Mouse (Mus musculus): ENCODE measurements at regions not wholly inside any gene's neighbourhood (a gene's known extent, or its start where the extent isn't known, plus 50 kb on each side); places are given as distances from the start of the nearest gene placed in this dataset.

GRCm38 (mm10) chr16:31367521-31368245, 53.1 kb upstream of the Apod start:
- Histone ChIP-seq H3K27me3 (ENCODE audit: control insufficient read depth in 1 of 2, insufficient read depth in 2 of 2, low read length in 2 of 2) (no peaks in the 10 kb centered on the region), H3K4me3 (ENCODE audit: control insufficient read depth in 1 of 2, insufficient read depth in 1 of 2, low read depth in 2 of 2, low read length in 2 of 2) (no peak overlapping the region), H3K9me3 (replicated peaks; ENCODE audit: insufficient read depth, low read length) (no peaks in the 10 kb centered on the region), H3K9ac (ENCODE audit: control insufficient read depth, low read depth, low read length, poor library complexity, severe bottlenecking) (no peak overlapping the region), H3K27ac (ENCODE audit: control insufficient read depth, low read depth, low read length) (no peak overlapping the region), H3K79me2 (ENCODE audit: control insufficient read depth, insufficient read depth, low read length, poor library complexity) (no peaks in the 10 kb centered on the region), H3K36me3 (ENCODE audit: control insufficient read depth in 1 of 2, insufficient read depth in 2 of 2, low read length in 2 of 2) (peaks cover 0 to 45% of the 10 kb centered on the region in 2 experiments; a peak in 2 of 4 replicates), H3K4me1 (ENCODE audit: control insufficient read depth in 1 of 2, insufficient read depth in 2 of 2, low read length in 2 of 2) (peaks cover 38 to 51% of the 10 kb centered on the region in 2 experiments)
- TF ChIP-seq RCOR1 (IDR thresholded peaks at IDR 0.05; ENCODE audit: low read depth, low read length) (no peak), KAT2A (conservative IDR thresholded peaks at IDR 0.05; ENCODE audit: low read depth, low read length) (no peak), MAX (IDR thresholded peaks at IDR 0.05; ENCODE audit: low read length) (no peak), MEF2A (IDR thresholded peaks at IDR 0.05; ENCODE audit: extremely low read depth, insufficient replicate concordance, low read depth, low read length, poor library complexity, severe bottlenecking) (no peak), EP300 (IDR thresholded peaks at IDR 0.05; ENCODE audit: low read depth in 1 of 2, low read length in 2 of 2) (no peak), MAZ (IDR thresholded peaks at IDR 0.05; ENCODE audit: low read depth, low read length) (no peak), ZMIZ1 (IDR thresholded peaks at IDR 0.05; ENCODE audit: low read depth, low read length) (no peak), MAFK (IDR thresholded peaks at IDR 0.05; ENCODE audit: borderline replicate concordance, low read depth, low read length) (no peak), BHLHE40 (IDR thresholded peaks at IDR 0.05; ENCODE audit: borderline replicate concordance, low read depth, low read length) (no peak), MYC (IDR thresholded peaks at IDR 0.05; ENCODE audit: low read depth, low read length) (no peak), POLR2AphosphoS2 (IDR thresholded peaks at IDR 0.05; ENCODE audit: low read length) (no peak), SIN3A (IDR thresholded peaks at IDR 0.05; ENCODE audit: low read length) (no peak), SMC3 (IDR thresholded peaks at IDR 0.05; ENCODE audit: low read depth, low read length) (no peak), POLR2A (IDR thresholded peaks at IDR 0.05; ENCODE audit: control insufficient read depth in 1 of 2, insufficient read depth in 1 of 2, low read depth in 1 of 2, low read length in 2 of 2, poor library complexity in 1 of 2) (no peak), ZC3H11A (IDR thresholded peaks at IDR 0.05; ENCODE audit: low read depth, low read length) (no peak), CHD2 (IDR thresholded peaks at IDR 0.05; ENCODE audit: low read length) (no peak), CHD1 (IDR thresholded peaks at IDR 0.05; ENCODE audit: low read depth, low read length) (no peak), USF2 (IDR thresholded peaks at IDR 0.05; ENCODE audit: borderline replicate concordance in 1 of 2, insufficient read depth in 1 of 2, low read depth in 1 of 2, low read length in 2 of 2) (no peak), NRF1 (IDR thresholded peaks at IDR 0.05; ENCODE audit: insufficient read depth, low read depth, low read length, poor library complexity, severe bottlenecking) (no peak), TCF12 (IDR thresholded peaks at IDR 0.05; ENCODE audit: low read depth, low read length) (no peak)
- no peak for DNase-seq (ENCODE audit: low read depth, low spot score)

Data from MEL (cell line).